Mouse (Mus musculus): ENCODE data around the gene Vkorc1l1.

- TF ChIP-seq EP300 (IDR thresholded peaks at IDR 0.05; ENCODE audit: low read depth) (no peak), CTCF (IDR thresholded peaks at IDR 0.05; ENCODE audit: low read depth) (no peak)
These were observed 29.7 kb downstream of the Vkorc1l1 start for GRCm38 (mm10) chr5:129971491-129971890.

All from heart, postnatal 0 days (tissue).